Mouse (Mus musculus): ENCODE data around the gene Gm44965. TPM values are rescaled to one million over a fixed set of nuclear protein-coding genes. Genes with fewer than 3 reads are reported as not detected.

Gene Gm44965
- not detected in 2 replicates for total RNA-seq (2017)

DNA sequence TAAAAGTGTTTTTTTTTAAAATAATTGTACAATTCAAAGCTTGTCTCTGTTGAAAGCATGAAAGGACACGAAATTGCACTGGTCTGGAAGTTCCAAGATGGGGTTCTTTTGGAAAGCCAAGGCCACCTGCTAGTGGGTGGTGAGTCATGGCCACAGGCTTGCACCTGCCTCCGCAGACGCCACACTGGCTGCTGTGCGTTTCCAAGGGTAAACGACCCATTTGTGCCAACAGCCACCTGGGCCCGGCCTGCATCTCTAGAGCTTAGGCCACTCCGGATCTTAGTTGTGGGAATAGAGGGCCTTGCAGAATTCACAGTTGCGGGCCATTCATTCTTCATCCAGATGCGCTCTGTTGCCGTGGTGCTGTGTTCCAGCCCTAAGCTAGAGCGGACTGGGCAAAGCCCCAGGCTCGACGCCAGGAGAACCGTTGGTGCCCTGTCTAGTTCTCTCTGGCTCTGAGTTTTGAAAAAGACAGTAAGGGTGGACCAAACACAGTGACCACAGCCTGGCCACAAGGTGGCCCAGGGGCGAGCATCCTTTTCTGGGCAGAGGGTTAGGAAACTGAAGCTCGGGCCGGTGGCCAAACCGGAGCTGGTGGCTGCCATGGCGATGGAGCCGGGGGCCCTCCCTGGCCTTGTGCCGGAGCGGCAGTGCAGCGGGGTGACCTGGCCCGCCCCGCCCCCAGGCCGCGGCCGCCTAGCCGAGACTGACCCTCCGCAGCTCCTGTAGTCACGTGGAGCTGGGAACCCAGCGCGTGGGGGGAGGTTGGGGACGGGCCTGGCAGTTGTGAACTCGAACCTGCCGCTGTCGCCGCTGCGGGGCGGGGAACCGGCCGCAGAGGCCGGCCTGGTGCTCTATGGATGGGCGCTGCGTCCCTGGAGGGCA is at the start of gene Gm44965, which contains the start of gene Repin1:
Gene Gm44965 (plus strand): TSS at position 784 of the 885 bp plus-strand sequence.
Gene Repin1 (plus strand): TSS at position 726 of the 885 bp plus-strand sequence.
- peak; percentile 21; the same call in 1 of the 2 replicates for ATAC-seq (ENCODE audit: extremely low read depth, insufficient number of reproducible peaks, low FRiP score, poor library complexity, severe bottlenecking)

GRCm38 (mm10) chr6:48545251-48545650 is 48.5 kb upstream of the Gm44965 start:
- no peak for ATAC-seq (ENCODE audit: extremely low read depth, insufficient number of reproducible peaks, low FRiP score, poor library complexity, severe bottlenecking)

DNA sequence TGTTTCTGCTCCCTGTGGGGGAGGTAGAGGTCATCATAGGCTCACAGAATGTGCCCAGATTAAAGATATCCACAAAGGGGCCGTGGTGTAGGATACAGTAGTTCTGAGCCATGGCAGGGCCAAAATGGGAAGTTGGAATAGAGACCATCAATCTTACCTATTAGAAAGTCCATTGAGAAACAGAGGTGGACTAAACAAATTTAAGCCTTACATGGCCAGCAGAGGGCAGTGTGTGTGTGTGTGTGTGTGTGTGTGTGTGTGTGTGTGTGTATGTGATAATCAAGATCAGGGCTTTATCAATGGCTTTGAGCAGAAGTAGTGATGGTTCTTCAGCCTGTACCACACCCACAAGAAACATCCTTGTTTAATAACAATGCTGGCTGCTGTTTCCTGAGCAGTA is 47.5 kb upstream of the Gm44965 start:
- ATAC-seq (ENCODE audit: extremely low read depth, insufficient number of reproducible peaks, low FRiP score, poor library complexity, severe bottlenecking), result 0 out of 2 replicates have a peak, but pooled peaks have one; percentile 21

- ATAC-seq (ENCODE audit: extremely low read depth, insufficient number of reproducible peaks, low FRiP score, poor library complexity, severe bottlenecking), result no peak
Observed at GRCm38 (mm10) chr6:48546858-48547257, 46.9 kb upstream of the Gm44965 start.

- ATAC-seq (ENCODE audit: extremely low read depth, insufficient number of reproducible peaks, low FRiP score, poor library complexity, severe bottlenecking), result no peak
Observed at GRCm38 (mm10) chr6:48548314-48548713, 45.4 kb upstream of the Gm44965 start.

DNA sequence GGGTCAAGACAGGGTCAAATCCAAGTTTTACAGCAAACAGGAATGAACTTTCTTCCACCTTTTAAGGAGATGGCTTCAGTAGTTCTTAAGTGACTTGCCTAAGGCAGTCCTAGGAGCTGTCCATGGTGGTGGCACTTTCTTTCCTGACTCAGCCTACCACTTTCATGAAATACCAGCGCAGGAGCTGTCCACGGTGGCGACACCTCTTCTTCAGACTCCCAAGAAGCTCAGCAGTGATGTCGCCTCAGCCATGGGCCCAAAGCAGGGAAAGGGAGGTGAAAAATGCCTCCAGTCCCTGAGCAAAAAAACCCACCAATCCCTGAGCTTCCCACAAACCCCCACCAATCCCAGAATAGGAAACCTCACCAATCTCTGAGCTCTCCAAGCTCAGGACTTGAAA is 40.8 kb upstream of the Gm44965 start:
- ATAC-seq (ENCODE audit: extremely low read depth, insufficient number of reproducible peaks, low FRiP score, poor library complexity, severe bottlenecking), result no peak

GRCm38 (mm10) chr6:48553819-48554218 is 39.9 kb upstream of the Gm44965 start:
- no peak for ATAC-seq (ENCODE audit: extremely low read depth, insufficient number of reproducible peaks, low FRiP score, poor library complexity, severe bottlenecking)

- peak; percentile 95 for ATAC-seq (ENCODE audit: extremely low read depth, insufficient number of reproducible peaks, low FRiP score, poor library complexity, severe bottlenecking)
Observed at GRCm38 (mm10) chr6:48554280-48555103, 39.2 kb upstream of the Gm44965 start, which contains the start of gene Lrrc61. Gene Lrrc61 (plus strand): TSS chr6:48554796.

DNA sequence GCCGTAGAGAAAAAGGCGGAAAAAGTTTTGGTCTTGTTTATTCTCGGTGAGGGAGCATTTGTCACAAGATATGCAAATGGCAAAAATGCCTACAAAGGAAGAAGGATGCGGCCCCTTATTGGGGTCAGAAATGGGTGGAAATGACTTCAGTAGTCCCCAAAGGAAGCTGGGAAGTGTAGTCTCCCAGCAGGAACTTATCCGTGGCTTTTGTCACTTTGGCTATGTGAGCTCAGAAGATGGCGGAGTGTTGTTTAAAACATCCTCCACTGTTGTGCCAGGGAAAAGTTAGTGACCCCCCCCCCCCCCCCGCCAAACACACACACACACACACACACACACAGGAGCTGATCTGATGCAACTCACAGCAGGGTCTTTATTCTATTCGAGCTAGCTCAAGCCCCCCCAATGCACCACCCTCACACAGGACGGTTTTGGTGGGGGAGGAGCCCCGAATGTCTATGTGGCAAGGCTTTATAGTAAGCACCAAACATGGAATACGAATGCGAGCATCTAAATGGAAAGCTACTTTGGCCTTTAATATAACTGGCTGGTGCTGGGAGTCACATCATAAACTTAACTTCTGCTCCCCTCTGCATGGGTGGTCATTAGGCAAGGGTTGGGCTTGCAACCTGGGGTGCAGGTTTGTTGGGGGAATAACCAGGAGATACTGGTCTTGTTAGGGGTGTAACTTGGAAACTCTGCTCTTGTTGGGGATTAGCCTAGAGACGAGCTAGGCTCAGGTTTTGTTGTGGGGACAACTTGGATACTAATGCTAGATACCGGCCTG is 38.4 kb upstream of the Gm44965 start:
- no peak for ATAC-seq (ENCODE audit: extremely low read depth, insufficient number of reproducible peaks, low FRiP score, poor library complexity, severe bottlenecking)

DNA sequence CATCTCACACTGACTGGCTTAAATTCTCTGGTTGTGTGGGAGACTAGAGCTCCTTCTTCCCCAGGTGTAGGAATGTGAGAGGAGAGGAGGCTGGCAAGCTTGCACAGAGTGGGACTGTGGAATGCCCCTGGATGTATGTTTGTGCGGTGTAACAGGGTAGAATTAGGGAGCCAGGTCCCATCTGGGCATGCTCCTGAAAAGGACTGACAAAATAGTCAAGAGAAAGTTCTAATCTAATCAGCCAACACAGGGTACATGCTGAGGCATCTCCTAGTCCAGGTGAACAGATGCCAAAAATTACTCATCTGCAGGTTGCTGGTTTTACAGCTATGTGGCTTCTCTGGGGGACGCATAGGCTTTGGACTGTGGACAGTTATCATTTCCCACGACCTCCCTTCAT is 37.8 kb upstream of the Gm44965 start:
- no peak for ATAC-seq (ENCODE audit: extremely low read depth, insufficient number of reproducible peaks, low FRiP score, poor library complexity, severe bottlenecking)

DNA sequence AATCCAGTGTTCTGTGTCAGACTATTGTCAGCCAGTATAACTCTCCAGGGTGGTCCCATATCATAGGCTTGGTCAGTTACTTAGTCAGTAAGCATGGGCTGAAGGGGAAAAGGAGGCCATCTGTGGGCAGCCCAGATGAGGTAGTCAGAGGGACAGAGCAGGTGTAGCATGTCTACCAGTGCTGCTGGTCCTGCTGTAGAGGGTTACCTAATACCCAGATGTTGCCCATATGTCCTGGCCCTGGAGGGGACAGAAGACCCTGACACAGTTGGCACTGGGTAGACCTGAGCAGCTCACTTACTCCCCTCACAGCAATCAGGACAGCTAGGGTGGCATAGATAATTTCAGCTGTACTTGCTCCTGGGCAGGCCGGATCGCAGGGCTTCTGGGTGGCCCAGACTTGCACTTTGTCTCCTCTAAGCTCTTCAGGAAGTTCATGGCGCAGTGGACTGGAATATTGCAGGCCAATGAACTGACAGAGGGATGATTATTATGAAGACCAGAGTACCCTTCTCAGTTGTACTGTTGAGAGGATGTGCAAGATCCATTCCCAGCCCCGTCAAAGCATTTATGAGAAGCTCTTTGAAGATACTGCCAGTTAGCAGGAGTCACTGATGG is 27.9 kb upstream of the Gm44965 start:
- no peak for ATAC-seq (ENCODE audit: extremely low read depth, insufficient number of reproducible peaks, low FRiP score, poor library complexity, severe bottlenecking)

GRCm38 (mm10) chr6:48566312-48566711 is 27.4 kb upstream of the Gm44965 start:
- ATAC-seq (ENCODE audit: extremely low read depth, insufficient number of reproducible peaks, low FRiP score, poor library complexity, severe bottlenecking), result no peak

DNA sequence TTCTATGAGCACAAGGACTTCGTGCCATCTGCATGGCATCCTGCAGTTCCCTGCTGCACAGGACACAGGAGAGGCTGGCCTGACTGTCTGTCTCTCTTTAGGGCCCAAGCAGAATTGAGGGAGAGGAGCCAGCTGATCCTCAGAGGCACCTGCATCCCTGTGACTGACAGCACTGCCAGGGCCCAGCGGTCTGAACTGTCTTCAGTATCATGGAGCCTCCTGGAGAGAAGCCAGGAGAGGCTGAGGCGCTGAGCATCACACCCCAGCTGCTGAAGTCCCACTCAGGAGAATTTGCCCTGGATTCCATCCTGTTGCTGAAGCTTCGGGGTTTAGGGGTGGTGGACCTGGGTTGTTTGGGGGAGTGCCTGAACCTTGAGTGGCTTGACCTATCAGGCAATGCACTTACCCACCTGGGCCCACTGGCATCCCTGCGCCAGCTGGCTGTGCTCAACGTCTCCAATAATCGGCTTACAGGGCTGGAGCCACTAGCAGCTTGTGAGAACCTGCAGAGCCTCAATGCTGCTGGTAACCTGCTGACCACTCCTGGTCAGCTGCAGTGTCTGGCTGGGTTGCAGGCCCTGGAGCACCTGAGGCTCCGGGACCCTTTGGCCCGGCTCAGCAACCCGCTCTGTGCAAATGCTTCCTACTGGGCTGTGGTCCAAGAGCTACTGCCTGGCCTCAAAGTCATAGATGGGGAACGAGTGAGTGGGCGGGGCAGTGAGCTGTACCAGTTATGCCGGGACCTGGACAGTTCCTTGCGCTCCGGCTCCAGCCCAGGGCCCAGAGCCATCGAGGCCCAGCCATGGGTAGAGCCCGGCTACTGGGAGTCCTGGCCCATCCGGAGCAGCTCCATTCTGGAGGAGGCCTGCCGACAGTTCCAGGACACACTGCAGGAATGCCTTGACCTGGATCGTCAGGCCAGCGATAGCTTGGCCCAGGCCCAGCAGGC is 25.4 kb upstream of the Gm44965 start:
- ATAC-seq (ENCODE audit: extremely low read depth, insufficient number of reproducible peaks, low FRiP score, poor library complexity, severe bottlenecking), result no peak

DNA sequence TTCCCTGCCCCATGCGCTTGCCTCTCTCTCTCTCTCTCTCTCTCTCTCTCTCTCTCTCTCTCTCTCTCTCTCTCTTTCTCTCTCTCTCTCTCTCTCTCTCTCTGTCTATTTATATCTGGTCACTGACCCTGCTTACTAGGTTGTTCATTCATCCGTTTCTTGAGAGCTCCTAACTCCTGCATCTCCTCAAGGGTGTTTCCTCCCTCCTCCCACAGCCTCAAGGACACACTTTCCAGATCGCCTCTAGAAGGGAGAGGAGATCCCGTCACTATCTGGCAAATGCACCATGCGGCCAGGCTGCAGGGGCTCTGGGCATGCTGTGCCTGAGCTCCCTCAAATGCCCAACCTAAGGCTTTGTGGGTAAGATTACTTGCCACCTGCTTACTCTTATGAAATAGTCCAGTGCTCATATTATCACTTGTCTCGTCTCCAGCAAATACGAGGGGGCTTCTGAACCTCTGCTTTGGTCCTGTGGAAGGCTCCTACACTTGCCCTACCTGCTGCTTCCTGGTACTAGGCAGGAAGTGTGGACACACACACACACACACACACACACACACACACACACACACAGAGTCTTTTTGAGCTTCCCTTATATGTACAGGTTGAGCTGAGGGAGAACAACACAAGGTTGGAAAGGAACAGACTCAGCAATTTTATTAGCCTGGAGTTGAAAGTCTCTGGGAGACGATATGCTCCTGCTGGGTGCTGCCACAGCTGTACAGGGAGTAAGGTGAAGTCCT is 24.5 kb upstream of the Gm44965 start:
- no peak for ATAC-seq (ENCODE audit: extremely low read depth, insufficient number of reproducible peaks, low FRiP score, poor library complexity, severe bottlenecking)

- no peak for ATAC-seq (ENCODE audit: extremely low read depth, insufficient number of reproducible peaks, low FRiP score, poor library complexity, severe bottlenecking)
Observed at GRCm38 (mm10) chr6:48572014-48572413, 21.7 kb upstream of the Gm44965 start.

DNA sequence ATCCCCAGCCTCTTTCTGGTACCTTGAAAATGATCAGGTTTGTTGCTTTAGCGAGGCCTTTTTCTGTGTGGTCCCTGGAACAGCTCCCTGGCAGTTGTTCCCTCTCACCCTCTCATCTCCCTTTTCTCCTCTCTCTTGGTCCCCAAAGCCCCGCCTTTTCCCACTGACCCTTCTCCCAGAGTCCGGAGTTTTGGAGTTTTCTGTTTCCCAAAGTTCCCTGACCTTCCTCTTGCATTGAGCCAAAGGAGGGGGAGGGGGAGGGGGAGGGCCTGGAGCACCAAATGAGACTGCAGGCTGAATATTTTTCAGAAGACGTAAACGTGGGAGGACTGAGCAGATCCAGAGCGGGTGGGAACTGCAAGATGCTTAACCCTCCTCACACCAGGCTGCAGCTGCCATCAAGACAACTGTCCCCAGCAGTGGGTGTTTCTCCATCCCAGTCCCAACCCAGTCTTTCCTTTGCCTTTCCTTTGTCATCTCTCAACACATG is 21.1 kb upstream of the Gm44965 start, which contains the start of gene Rarres2:
Gene Rarres2 (minus strand): TSS at position 218 of the 490 bp plus-strand sequence.
- no peak for ATAC-seq (ENCODE audit: extremely low read depth, insufficient number of reproducible peaks, low FRiP score, poor library complexity, severe bottlenecking)

DNA sequence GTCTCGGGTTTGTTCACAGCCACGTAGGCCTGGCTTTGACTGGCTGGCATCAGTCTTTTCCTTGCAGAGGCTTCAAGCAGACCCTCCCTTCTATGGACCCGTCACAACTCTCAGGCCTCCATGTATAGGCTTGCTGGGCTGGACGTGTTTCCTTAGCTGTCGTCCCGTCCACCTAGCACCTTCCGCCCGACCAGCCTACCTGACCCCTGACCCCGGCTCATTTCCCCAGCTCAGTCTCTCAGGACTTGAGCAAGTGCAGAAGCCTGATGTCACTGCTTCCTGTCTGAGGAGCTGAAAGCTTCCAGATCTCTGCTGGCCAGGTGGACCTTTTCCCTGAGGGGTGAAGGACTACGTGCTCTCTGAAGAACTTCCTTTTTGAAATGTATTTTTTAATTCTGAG is 20.5 kb upstream of the Gm44965 start:
- no peak for ATAC-seq (ENCODE audit: extremely low read depth, insufficient number of reproducible peaks, low FRiP score, poor library complexity, severe bottlenecking)
